Mouse (Mus musculus): ENCODE data around the gene Zfp740. TPM values are rescaled to one million over a fixed set of nuclear protein-coding genes. Genes with fewer than 3 reads are reported as not detected.
"Not testable (repeated sequence)": the region's sequence is repeated elsewhere in the genome, so short reads cannot be mapped to it uniquely, and the experiment has no call there.

Gene Zfp740
- polyA plus RNA-seq, 1 experiment: 20.2 TPM

DNA sequence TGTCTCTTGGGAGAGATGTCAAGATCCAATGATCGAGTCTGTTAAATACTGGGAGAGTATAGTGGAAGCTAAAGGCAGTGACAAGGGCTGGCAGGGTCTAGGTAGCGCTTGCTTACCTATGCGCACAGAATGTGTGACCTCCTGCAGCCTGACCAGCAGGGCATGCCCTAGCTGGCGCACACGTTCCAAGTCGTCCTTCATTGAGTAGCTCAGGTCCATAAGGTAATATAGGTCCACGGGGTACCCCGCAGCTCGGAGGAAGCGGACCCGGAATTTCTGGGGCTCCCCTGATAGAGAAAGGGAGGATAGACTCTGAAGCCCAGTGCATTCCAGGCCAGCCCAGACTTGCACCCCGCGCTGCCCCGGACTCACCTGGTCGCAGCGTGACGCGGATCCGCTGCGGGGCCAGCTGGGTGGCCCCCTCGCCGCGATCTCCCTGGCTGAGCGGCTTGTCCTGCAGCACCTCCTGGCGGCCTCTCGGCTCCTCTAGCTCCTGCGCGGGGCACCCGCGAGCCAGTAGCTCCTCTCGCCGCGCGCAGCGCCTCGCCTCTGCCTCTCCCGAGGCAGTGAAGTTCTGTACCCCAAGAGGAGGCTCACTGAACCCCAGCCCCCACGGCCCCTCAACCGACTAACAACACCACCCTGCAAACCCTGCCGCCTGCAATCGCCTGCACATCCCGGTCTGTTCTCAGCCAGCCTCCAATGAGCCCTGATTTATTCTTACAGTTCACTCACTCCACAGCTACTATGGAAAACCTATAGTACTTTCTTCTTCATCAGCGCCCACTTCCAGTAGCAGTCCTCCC is 21.3 kb downstream of the Zfp740 start:
- DNase-seq (ENCODE audit: low read depth, low spot score): no peak
- 6% methylated on average over 43 of the region's 43 CpGs for WGBS

DNA sequence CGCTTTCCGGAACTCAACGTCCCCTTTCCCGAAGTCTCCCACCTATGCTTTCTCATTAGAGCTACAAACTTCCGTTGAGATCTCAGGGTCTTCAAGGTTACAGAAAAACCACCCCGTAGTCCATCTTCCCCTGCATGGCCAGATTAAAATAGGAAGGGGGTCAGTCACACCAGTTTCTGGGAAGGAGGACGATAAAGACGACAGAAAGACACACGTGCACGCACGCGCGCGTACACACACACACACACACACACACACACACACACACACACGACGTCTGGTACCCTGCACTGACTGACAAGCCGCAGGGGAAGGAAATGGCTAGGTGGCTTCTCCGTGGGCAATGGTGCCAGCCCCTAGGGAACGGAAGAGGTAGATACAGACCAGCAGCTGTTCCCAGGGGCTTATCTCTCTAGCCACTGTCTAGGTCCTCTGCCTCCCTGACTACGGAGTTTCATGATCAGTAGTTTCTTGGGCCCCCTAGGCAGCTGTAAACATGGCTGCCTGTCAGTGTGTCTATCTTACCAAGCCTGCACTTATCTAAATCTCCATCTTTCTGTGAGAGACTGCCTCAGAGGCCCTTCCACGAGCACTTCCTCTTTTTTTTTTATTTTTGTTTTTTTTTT is 22.1 kb downstream of the Zfp740 start:
- DNase-seq (ENCODE audit: low read depth, low spot score): no peak
- 26% methylated on average over 21 of the region's 21 CpGs for WGBS

DNA sequence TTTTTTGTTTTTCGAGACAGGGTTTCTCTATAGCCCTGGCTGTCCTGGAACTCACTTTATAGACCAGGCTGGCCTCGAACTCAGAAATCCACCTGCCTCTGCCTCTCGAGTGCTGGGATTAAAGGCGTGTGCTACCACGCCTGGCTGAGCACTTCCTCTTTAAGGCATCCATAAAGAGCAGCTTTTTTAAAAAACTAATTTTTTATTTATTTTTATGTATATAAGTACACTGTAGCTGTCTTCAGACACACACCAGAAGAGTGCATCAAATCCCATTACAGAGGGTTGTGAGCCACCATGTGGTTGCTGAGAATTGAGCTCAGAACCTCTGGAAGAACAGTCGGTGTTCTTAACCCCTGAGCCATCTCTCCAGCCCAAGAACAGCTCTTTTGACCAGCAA is 22.6 kb downstream of the Zfp740 start:
- WGBS: 55% methylated on average over 6 of the region's 6 CpGs

DNA sequence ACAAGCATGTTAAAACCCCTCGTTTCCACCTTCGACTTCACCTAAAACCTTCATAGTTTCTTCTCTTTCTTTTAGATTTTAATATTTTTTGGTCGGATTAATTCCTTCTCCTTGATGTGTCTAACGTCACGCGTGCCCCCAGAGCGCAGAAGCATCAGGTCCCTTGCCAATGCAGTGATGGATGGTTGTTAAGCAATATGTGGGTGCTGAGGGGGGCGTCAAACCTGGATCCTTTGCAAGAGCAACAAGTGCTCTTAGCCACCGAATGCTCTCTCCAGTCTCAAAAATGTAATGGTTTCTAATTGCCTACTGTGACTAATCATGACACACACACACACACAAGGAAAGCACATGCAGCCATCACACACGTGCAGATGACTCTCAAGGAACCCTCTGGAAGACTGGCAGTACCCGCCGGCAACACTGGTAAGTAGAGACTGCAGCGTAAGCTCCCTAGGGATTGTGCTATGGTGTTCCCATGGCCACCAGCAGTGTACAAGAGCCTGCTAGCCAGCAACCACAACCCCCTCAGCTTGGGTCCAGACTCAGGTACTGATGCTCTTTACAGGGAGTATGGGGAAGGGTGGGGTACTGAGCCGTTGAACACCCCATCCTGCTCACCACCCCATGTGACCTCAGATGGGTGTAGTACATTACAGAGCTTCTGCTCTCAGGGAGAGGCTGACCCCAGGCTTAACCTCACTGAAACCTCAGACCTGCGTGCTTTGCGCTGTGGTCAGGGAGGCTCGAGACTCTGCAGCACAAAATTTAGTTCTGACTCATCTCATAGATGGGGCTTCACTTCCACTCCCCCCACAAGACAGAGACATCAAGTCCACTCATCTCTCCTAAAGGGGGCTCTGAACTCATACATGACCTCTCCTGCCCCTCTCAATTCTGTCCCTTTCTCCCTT is 27.6 kb downstream of the Zfp740 start:
- 81% methylated on average over 17 of the region's 17 CpGs for WGBS
- DNase-seq (ENCODE audit: low read depth, low spot score): no peak

More for the DNA sequence above, 22.6 kb downstream of the Zfp740 start:
- DNase-seq (ENCODE audit: low read depth, low spot score): not testable (repeated sequence)

DNA sequence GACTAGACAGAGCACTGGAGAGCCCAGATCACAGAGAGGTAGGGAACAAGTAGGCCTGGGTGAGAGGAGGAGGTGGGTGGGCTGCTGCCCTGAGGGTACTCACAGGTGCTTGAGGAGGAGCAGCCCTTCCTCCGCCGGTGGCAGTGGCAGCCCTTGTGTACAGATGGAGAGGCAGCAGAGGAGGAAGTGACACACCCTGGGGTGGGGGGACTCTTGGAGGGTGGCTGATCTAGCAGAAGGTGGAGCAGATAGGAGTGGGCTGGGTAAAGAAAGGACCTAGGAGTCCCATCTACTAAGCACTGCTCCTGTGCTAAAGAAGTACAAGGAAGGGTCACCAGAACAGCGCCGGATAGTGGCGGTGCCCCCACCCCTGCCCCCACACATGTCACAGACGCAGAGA is 28.7 kb downstream of the Zfp740 start, which contains the start of gene Itgb7:
TSS of gene Itgb7 (minus strand) at position 197 of the 400 bp plus-strand sequence.
- 25% methylated on average over 6 of the region's 6 CpGs for WGBS
- no peak for DNase-seq (ENCODE audit: low read depth, low spot score)

DNA sequence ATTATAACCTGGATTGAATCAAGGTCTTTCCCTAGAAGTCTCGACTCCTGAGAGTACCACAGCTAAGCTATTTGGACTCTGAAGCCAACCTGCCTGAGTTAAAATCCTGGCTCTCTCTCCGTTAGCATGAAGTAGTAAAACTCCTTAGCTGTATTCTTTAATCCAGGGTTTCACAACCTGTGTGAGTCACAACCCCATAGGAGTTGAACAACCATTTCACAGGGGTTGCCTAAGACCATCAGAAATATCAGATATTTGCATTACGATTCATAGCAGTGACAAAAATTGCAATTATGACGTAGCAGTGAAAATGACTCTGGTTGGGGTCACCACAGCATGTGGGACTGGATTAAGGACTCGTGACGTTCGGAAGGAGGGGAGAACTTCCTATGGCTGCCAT is 29.7 kb downstream of the Zfp740 start:
- DNase-seq (ENCODE audit: low read depth, low spot score): no peak
- 74% methylated on average over 7 of the region's 7 CpGs for WGBS

DNA sequence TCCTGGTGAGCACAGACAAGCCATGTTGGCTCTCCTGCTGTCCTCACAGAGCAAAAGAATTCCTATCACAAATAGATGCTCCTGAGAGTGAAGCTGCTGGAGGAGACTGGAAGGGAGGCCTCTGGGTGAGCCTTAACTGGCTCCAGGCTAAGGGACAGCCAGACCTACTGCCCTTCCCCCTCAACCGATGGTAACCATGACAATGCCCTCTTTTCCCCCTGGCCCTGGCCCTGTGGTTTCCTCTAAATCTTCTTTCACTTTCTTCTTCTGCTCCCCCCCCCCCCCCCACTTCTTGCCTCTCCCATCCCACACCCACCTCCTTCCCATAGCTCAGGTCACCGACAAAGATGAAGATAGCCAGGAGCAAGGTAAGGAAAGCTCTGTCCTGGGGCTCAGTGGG is 30.8 kb downstream of the Zfp740 start:
- whole genome bisulfite sequencing: 11% methylated on average over 2 of the region's 2 CpGs
- DNase-seq (ENCODE audit: low read depth, low spot score): no peak

DNA sequence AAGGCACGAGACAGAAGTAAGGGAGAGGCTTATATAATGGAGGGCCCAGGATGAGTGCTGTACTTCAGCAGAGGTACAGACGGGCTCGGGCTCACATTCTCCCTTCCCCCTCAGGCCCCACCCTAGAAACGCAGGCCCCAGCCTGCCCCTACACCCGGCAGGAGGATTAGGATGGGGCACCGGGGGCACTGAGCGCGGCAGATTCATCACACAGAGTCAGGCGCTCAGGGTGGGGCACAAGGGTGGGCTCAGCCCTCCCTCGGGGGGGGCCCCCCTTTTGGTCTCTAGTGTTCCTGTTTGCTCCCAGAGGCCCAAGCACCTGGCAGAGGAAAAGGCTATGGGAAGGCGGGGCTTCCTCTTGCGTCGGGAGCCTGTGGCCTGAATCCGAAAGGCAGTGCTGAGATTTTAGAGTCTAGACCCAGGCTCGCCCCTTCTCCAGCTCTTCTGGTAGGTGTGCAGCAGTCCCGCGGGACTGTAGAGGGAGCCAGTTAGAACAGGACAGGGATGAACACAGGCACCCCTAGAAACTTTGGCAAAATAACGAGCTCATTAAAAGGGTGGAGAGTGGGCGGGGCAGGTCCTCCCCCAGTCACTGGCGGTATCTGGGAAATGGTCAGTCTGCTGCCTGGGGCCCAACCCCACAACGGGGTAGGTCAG is 32.5 kb downstream of the Zfp740 start:
- no peak for DNase-seq (ENCODE audit: low read depth, low spot score)
- WGBS: 13% methylated on average over 21 of the region's 21 CpGs

DNA sequence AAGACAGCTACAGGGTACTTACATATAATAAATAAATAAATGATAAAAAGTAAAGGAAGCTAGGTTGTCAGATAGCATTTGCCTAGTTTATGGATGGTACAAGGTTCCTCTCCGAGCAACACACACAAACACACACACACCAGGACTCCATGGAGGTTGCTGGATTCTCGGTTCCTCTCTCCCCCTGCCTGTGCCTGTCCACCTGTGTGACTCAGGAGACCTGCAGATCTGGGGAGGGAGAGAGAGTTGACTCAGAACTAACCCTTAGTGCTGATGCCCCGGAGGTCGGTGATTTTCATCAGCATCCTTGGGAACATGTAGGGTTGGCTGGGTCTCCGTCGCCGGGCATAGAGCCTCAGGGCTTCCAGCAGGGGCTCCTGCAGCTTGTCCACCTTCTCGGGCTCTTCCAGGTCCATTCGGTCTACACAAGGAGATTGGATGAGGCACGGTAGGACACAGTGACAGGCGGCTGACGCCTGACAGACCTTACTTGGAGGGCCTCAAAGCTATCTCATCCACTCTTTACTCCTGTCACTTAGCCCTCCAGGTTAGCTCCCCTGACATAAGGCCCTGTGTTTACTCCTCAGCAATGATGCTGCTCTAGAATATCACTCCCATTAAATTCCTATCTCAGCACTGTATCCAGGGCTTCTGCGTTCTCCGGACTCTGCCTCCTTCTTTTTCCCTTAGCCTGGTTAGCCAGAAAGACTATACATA is 35.7 kb downstream of the Zfp740 start:
- DNase-seq (ENCODE audit: low read depth, low spot score): no peak
- 91% methylated on average over 14 of the region's 14 CpGs for WGBS

DNA sequence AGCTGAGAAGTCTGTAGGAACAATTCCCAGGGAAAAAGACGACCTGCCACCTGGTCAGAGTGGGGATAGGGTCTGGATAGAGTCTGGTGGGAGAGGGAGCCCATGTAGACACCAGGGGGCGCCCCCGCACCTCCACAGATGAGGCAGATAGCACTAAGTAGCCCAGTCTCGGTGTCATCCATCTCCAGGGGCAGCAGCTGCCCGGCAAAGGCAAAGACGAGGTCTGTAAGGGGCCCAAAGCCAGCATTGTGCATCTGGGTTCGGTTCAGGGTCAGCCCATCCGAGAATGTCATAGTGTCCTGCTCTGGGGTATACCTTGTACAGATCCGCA is 36.2 kb downstream of the Zfp740 start:
- WGBS: 17% methylated on average over 9 of the region's 9 CpGs
- no peak for DNase-seq (ENCODE audit: low read depth, low spot score)

DNA sequence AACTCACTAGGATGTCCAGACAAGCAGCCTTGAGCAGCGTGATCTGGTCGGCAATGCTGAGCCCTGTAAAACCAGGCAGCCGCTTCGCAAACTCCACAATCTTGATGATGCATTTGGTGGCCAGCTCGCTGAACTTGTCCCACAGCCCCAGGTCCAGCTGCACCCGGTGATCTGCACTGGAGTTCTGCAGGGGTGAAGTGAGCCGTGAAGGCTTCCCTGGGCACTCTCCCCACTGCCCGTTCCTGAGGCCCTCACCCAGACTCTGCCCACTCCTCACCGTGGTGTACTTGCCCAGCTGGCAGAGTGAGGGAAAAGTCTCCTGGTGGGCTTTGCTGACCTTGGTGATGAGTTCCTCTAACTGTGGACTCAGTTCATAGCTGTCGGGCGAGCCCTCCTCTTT is 36.8 kb downstream of the Zfp740 start:
- DNase-seq (ENCODE audit: low read depth, low spot score): no peak
- 83% methylated on average over 11 of the region's 11 CpGs for WGBS

DNA sequence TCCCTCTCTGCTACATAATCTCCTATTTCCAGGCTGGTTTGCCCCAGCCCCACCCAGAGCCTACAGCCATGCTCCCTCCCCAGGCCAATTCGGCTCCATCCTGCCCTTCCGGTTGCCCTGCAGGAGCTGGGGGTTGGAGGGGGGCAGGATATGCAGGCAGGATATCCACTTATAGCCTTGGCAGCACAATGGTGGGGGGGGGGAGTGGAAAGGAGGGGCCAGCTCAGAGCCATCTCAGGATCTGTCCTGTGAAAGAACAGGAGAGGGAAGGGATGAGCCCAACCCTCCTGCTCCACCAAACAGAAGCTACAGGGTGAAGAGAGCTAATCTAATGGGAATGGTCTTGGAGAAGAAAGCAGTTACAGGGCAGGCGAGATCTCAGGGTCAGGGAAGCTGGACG is 37.6 kb downstream of the Zfp740 start:
- no peak for DNase-seq (ENCODE audit: low read depth, low spot score)
- WGBS: 90% methylated on average over 4 of the region's 4 CpGs

DNA sequence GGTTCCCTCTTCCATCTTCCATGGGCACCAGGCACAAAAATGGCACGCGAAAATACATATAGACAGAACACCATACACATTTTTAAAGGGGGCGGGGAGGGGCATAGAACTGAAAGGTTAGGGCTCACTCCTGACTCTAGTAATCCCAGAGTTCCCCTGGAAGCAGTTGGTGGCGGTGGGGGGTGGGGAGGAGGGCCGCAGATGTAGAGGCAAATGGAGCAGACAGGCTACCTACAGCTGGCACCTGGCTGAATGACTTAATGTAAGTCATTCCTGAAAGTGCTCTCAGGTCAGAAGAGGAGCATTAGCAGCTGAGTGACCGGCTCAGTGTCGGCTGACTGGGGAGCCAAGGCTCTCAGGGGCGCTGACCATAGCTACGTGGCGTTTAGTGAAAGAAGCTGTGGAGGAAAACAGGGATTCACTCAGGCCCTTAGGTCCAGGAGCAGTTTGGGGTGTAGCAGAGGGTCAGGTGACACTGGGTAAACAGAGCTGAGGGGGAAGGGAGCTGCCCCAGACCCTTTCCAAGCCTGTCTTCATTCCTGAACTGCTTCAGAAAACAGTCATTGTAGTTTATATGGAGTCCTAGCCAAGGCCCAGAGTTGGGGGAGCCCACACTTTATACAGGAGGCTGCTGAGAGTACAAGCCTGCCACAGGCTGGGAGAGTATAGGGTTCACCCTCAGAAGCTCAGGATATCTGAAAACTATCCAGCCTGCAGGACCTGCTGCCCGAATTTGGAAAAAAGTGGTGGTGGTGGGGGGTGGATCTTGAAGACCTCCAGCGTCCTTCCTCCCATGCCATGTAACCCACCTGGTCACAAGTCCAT is 39.6 kb downstream of the Zfp740 start:
- WGBS: 55% methylated on average over 12 of the region's 12 CpGs
- no peak for DNase-seq (ENCODE audit: low read depth, low spot score)

DNA sequence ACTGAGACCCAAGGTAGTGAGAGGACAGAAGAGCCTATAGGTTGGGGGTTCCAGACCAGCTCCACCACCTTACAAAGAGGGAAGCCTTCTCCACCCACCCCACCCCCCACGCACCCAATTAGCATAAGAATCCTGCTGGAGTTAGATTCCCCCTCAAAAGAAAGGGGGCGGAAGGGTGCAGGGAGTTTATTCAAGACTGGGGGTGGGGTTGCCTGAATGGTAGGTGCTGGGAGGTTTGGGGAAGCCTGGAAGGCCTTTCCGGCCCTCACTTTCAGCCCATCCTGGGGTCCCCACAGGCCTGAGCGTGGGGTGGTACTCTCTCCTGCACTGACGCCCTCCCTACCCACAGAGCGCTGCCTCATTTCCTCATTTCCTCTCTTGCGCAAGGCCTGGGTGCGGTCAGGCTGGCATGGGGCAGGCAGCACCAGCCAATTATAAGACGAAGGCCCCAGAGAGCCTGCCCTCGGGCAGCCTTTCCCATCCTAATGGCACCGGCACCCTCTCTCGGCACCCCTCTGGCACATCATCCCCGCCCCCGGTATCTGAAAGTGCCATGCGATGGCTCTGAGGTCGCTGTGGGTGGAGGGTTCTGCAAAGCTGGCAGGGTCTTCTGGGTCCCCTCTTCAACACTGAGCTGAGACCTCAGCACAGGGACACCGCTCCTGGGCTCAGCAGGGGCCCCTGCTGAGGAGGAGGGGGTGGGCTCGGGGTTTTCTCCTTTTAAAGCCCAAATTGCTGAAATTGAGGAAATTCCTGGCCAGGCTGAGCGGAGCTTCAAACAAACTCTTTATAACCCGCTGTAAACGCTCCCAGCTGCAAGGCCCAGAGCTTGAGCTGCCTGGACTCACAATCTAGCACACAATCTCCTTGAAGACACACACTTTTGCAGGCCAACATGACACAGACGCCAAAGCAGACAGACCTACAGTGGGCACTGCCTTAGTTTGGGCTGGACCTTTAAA is 40.5 kb downstream of the Zfp740 start:
- peak; percentile 94 for DNase-seq (ENCODE audit: low read depth, low spot score)
- 11% methylated on average over 22 of the region's 22 CpGs for WGBS

DNA sequence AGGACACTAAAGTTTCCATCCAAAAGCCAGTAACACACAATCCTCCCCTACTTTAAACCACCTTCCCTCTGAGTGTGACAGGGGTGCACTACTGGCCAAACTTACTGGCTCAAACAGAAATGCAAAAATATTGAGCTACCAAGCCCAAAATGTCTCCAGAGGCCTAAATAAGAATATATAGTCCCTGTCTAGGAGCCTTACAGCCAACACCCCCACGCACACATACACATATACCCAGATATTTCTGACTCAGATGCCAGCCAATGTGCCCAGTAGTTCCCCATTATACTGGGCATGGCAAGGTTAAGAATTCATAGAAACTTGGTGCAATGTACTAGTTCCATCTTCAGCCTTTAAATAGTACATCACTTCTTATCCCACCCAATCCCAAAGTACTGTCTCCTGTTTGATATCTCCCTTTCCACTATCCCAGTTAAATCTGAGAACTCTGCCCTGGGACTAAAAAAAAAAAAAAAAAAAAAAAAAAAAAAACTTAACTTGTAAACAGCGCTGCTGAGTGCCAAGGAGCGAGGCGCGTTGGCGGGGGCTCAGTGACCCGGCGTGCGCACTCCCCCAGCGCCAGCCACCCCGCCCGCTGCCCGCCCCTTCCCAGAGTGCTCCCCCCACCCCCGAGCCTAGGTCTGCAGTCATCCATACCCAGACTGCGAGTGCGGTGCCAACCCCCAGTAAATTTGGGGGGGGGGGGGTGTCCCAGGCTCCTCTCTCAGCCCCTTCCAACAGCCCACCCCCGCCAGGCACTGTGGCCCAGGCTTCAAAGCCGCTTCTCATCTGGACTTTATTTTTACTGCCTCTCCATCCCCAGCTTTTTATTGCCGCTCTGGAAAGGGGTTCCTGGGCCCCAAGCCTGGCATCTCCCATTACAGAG is 41.5 kb downstream of the Zfp740 start:
- no peak for DNase-seq (ENCODE audit: low read depth, low spot score)
- WGBS: 9% methylated on average over 19 of the region's 19 CpGs

DNA sequence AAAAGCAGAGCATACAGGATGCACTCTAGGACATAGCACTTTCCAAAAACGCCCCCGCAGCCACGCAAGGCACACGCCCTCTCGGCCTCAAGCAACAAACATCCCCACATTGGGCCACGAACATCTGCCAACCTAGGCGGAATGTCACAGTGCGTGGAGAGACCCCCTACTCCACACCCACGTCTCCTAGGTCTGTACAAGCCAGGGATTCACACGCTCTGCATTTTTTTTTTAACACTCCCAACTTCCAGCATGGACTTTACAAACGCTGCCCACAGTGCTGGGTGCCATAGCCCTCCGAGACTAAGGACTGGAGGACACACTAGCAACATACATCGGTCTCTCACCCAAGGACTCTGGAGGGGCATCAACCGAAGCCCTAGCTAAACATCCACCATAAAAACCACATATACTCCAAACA is 42.4 kb downstream of the Zfp740 start:
- WGBS: under 1% methylated on average over 14 of the region's 14 CpGs
- DNase-seq (ENCODE audit: low read depth, low spot score): no peak
